Mouse (Mus musculus): ENCODE measurements around the gene Tfec. TPM values are rescaled to one million over a fixed set of nuclear protein-coding genes. Genes with fewer than 3 reads are reported as not detected.

The Tfec gene
- polyA plus RNA-seq (2017; shearing (Covaris generic)) = under 1 TPM in 1 of 2 experiments, not detected in 1; 0.36 TPM

GRCm38 (mm10) chr6:16898251-16898862 lies at the start of gene Tfec:
Gene Tfec (minus strand): TSS chr6:16898441.

Other genes starting within 250 kb of the Tfec start
- gene Tes, start 166.7 kb upstream of the Tfec start, polyA plus RNA-seq (2017; shearing (Covaris generic)) = 100 to 1,000 TPM; 194 to 239 TPM

Measured in inflammation-experienced regulatory T-cells (primary cell).